Mouse (Mus musculus) spleen, adult 12 weeks (tissue): Measurements from ENCODE around the gene Cadm1.

Experiments used
- DNase-seq: peaks from one replicate; pipeline ENCODE4 v3.0.0; 2022; ENCODE audit warnings: low spot score

Cadm1 gene

DNA sequence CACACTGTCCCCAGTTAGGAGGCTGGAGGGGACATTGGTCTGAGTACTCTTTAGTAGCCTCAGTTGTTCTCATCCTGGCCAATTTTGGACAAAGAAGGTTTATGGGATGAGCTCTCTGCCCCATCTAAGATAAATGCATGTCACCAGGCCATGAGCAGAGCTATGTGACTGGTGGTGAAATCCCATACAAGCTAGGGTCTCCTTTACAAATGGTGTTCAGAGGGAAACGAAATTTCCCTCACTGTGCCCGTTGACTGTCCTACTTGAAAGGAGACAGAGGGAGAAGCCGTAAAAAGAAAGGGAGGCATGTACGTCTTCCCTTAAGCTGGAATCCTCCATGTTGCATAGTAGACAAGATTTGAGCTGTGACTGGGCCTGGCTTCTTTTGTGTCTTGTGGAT, 272.6 kb downstream of the Cadm1 start:
- no peak for DNase-seq

DNA sequence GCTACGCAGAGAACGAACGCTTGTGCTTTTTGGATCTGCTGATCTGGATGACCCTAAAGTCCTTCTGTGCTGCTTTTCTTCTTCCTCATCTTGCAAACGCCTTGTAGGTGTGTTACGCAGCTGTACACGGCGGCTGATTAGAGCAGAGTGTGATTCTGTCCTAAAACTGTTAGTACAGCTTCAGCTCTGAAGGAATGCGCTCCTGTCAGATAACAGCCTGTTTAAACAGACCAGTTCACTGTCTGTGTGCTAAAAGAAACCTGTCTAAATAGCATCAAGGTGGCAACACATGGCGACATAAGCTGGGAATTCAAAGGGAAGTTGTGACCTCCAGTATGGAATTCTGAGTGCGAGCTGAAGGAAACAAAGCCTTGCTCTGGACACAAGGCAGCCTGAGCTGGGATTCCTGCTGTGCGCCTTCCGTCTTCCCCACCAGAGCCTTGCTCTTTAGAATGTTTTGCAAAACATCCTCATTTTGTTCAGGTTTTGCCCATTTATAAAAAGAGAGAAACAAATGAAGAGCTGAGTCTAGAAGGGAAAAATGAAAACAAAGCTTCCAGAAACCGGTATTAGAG, 273.6 kb downstream of the Cadm1 start:
- no peak for DNase-seq

DNA sequence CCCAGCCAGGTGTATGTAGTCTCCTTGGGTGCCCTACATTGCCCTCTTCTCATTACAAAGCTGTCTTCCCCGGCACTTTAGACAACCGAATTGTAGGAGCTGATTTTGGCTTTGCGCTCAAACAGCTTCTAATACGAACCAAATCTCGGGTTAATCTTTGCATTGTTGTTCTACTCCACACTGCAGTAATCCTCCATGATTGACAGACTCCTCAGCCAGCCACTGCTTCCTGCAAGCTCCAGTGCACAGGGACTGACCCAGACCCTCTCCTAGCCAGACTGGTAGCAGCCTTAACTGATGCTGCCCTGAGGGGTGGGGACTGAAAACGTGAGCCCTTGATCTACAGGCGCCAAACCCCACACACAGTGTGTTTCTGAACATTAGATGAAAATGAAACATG, 275.7 kb downstream of the Cadm1 start:
- DNase-seq = no peak

DNA sequence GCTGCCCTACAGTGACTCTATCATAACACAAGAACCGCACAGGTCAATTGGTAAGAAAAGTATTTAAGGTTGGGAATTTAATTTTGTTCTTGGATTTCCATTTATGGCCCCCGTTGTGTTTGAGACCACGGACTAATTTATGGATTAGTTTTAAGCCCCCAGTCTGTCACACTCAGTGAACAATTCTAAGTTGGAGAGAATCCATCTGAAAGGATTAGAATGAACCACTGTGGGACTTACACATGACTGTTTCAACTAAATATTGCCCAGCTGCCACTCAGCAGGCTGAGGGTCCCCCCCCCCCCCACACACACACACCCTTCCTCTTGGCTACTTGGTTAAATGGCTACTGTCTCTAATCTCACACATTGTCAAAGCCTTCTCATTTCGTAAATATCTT, 295.7 kb downstream of the Cadm1 start:
- DNase-seq = no peak

DNA sequence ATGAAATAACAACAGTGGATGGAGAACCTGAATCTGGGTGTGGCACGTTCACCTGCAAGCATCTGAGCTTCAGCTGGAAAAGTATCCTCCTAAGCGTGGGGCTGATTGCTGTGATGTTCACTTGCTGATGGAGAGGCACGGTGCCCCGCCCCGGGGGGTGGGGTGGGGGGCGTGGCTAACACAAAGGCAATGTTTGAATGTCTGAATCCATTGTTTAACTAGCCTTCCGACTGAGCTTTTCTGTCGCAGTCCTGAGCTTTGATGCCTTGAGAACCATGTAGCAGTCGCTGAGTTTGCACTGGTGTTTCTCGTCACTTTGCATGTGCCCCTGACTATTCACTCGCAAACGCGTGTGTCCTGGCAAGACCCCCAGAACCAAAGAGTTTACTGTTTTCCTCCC, 298.8 kb downstream of the Cadm1 start:
- DNase-seq = no peak

DNA sequence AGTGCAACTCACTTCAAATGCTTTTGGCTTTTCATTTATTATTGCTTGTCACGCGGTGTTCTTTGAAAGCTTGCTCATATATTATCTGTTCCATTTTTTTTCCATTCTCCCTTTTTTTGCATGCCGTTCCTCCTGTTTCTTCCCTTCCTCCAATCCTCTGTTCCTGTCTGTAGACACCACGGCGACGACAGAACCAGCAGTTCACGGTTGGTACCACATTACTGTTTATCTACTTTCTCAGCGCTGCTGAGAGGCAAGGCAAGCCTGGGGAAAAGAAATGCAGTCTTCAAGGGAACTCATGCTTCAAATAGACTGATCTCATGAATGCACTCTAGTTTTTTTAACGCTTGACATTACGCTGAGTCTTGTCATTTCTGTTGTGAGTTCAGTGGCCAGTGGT, 299.2 kb downstream of the Cadm1 start:
- no peak for DNase-seq

DNA sequence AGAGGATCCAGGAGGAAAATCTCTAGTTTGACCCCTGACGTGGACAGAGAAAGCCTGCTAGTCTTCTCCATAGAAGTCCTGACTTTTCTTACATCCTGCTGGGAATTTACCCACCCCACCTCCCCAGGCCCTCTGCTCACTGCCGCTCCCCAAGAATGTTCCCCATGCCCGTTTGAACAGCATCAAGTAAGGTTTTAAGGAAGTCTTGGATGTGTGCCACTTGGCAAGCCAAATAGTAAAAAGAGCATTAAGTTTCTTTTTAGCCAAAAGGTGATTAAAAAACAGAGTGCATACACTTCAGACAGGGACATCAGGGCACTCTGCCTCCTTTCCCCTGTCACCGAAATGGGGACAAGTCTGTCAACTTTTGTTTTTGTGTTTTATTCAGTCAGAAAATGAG, 299.9 kb downstream of the Cadm1 start:
- DNase-seq = no peak

DNA sequence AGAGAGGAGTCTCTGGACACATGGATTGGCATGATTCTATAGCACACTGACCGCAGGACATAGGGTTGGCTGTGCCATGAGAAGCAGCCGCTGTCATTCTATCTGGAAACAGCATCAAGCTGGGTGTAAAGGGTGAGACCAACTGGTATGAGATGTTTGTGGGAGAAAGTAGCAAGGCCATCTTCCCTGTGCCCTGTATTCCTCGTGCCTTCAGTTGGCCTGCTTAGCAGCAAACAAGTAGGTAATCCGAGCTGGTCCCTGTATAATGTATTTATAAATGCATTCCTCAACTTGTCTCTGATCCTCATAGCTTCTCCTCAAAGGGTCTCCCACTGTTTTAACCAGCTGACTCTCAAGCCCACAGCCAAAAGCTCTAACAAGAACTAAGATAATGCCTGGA, 301.4 kb downstream of the Cadm1 start:
- no peak for DNase-seq

DNA sequence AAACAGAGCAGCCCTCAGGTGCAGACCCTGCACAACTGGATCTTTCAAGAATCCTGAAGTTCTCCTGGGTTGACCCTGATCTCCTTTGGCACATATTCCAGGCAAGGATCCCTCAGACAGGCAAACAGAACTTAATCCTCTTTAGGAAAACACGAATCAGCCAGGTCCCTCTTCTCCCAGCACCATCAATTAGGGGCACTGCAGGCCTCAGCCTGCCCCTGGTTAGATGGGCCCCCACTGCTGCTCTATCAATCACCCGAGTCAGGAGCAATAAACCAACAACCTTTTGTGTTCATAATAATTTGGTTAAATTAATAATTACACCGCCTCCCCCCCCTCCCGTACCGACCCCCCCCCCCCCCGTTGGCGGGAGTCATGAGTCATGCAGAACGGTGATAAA, 308.2 kb downstream of the Cadm1 start:
- no peak for DNase-seq

DNA sequence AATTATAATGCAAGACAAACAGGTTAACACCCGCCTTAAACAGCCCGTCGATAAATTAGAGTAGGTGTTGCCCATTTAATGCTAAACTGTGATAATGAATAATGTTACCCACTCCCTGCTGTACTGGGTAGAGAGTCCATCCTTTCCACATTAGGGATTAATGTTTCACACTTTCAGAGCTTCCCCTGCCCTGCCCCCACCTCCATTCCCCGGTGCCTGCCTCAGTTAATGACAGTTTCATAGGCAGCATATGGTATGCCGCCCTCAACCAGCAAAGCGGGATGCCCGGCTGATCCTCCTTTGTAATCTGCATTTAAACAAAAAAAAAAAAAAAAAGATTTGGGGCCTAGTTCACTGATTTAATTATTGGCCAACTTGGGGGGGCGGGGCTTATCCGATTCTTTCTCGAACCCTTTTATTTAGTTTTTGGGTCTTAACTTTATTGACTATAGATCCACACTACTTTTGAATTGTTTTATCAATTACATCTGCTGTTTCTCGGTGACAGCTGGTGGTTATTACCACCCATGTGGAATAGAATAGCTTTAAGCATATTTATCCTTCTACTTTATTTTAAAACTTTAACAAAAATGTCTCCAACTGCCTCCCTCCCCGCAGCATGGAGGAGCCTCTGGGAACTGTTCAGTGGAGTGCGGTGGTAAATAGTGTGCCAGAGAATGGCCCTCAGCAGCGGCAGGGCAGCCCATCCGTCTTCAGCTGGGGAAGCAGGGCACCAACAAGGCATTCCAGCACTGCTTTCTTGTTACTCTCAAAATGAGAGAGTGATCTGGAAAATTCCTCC, 309.1 kb downstream of the Cadm1 start:
- DNase-seq = no peak

DNA sequence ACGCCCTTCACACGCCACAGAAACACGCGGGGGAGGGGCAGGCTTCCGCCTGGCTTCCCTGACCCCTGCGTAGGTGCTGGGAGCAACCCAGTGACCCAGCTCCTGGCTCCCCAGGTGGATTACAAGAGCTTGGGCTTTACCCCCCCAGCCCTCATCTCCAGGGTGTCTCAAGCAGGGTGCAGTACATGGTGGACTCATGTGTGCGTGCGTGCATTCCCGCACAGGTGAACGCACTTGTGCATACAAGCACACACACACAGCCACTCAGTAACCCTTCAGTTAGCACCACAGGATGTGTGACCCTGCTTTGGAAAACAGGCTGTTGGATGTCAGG, 309.7 kb downstream of the Cadm1 start:
- no peak for DNase-seq

DNA sequence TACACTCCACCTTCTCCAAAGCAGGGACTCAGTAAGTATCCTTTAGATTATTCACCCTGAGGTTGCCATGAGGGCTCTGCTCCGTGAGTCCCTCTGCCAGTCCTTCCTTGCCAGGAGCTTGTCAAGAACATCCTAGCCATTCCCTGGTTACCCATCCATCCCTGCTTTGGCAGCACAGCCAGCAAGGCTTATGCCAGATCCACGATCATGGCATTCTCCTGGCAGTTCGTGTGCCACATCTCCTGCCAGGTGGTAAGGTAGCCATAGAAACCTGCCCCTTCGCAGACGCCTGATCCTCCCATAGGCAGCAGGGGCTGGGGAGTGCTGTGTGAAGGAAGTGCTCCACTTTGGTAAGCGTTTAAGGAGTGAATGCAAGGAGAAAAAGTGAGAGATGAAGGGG, 313.4 kb downstream of the Cadm1 start:
- DNase-seq = no peak

DNA sequence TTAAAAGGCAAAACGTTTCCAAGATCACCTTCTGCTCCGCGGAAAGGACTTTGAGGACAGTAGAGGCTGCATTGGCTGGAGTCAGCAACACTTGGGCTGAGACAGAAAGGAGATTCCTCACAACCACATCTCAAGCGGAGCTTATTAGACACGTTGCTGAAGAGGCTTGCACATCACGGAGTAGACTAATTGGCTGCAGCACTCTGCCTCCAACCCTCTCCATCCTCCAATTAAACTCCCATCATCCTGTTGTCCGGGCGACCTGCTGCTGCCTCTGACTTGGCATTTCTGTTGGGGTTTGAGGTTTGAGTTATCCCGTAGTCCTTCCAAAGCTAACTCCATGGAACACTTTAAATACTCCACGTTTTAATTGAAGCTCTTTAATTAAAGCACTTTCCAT, 316.3 kb downstream of the Cadm1 start:
- no peak for DNase-seq

DNA sequence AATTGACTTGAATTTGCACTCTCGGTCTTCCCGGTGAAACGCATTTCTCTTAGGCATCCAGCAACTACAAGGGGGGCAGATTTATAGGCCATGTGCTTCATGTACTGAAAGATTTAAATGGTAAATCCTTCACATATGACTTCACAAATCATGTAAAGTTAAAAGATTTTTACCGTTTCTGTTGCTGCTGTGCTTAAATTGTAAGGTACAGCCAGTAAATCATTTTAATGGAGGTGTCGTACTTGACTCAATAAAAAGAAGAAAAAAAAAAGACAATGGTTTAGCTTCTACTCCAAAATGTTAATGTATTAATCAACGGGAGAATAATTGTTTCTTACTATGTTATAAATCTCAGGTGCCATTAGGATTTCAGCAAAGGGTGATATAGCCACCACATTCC, 317.0 kb downstream of the Cadm1 start:
- no peak for DNase-seq

DNA sequence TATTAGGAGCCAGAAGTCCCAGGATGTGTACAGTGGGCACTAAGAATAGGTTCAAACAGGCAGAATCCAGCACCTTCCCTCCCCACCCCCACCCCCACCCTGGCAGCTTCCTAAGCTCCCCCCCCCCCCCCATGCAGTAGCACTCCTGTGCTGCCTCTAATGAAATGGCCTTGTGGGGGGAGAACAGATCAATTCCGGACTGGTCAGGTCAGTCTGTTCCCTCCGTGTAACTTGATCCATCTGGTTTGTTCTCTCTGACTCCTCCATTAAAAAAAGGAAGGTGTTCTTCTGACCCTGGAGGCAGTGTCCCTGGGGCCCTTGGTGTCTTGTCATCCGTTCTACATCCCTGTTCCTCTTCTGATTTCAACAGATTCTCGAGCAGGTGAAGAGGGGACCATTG, 317.8 kb downstream of the Cadm1 start:
- no peak for DNase-seq

DNA sequence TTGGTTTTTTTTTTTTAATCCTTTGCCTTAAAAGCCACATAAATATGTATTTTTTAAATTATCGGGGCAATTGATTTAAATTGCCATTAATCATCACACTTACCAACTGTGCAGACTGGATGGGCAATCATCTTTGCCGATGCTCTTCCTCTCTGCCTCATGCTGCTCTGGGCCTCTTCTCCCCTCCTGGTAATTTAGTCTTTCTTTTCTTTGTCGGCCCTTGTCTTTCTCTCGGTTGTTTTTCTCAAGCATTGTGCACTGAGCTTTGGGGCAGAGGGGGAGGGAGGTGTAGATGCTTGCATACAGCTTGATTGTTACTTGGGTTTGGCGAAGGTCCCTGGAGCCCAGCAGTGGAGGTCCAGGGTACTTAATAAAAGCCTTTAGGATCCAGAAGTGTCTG, 318.8 kb downstream of the Cadm1 start:
- DNase-seq = no peak

DNA sequence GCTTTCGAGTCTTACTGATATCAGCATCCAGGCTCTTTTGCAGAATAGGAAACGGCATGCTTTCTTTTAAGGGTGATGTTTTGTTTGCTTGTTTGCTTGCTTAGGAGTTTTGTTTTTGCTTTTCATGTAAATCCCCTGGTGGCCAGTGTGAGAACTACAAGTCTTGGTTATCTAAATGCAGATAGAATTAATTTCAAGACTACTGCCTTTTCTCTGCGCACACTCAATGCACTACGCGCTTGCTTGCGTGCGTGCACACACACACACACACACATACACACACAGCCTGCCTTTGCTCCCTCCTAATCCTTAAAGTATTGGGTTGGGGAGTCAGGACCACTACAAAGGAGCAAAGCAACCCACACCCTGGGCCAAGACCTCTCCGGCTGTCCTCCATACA, 326.3 kb downstream of the Cadm1 start:
- no peak for DNase-seq

DNA sequence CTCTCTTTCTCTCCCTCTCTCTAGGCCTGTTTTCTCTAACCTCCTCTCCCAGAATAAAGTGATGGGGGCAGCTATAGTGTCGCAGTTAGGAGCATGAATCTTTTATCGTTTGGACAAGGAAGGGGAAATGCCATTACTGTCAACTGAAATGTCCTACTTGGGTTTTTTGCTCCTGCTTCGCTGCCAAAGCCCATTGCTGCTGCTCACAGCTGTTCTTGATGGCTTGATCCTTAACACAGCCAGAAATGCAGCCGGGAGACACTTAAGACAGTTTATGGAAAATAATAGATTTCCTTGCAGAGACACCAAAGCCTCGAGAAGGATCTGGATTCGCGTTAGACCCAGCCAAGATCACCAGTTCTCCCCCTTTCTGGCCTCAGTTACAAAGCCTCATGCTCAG, 327.3 kb downstream of the Cadm1 start:
- no peak for DNase-seq

DNA sequence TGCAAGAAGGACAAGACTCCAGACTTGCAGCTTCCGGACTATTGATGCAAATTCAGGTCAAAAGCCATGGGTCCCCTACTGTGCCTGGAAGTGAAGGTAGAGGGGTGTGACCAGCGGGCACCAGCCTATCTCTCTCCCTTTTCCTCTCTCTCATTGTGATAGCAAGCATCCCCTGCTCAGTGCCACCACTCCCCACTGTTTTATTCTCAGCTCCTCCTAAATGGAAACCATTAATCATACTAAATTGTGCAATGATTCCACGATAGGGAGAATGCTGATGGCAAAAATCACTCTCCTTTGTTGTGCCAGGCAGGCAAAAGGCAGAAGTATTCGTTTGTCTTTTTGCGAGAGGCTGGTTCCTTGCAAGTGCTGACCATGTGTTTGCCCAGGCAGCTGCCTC, 328.2 kb downstream of the Cadm1 start:
- no peak for DNase-seq

DNA sequence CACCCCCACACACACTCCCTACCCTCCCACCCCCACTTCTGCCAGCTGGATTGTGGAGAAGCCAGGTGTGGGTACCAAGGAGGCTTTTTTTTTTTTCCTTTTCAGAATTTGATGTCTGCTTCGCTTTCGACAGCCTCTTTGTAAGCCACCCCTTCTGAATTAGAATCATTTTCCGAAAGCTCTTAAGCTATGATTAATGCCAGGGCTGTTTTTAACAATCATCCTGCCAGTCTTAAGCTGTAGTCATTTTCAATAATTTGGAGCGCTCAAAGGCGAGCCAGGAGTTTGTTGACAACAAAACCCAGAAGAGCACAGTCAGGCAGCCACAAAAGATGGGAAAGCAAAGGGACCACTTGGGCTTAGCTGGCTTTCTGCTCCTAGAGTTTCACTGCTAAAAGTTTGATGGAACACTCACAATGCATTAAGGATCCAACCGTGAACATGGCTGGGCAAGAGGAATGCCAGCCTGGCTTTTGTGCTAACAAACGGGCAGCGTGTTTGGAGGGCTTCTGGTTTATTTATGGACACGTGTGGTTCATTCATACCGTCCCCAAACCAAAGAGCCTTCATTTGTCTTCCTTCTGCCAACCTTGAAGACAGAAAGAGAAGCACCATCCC, 328.9 kb downstream of the Cadm1 start:
- DNase-seq = no peak

DNA sequence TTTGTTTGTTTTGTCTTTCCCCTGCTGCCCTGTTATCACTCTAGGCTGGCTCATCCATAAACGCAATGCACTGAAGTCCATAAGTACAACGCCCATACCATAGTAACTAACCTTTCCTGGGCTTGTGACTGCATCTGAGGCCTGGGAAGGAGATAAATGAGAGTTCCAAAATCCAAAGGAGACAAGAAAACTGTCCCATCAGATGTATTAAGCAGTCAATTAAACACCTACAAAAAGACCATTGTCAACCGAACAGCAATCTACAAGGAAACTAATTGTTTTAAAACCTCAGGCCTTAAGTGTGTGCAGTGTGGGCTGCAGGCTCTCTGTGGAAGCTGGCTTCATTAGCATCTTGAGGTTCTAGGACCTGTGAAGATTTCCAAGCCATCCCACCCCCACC, 331.0 kb downstream of the Cadm1 start:
- no peak for DNase-seq

DNA sequence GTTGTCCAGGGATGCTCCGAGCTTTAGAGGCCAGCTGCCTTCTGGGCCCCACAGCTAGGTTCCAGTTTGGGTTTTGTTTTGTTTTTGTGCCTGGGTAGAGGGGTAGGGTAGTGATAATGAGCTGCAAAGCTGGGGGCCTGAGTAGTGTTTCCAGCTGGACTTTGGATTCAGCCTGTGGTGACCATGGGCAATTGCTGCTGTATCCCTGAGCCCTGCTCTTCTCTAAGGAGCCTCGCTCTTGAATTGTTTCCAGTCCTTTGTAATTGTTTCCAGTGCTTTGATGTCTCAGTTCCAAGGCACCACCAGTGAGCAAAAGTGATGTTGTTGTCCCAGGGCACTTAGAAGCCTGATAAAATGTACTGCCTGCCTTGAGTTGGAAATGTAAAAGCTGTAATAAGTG, 331.8 kb downstream of the Cadm1 start:
- DNase-seq = no peak

DNA sequence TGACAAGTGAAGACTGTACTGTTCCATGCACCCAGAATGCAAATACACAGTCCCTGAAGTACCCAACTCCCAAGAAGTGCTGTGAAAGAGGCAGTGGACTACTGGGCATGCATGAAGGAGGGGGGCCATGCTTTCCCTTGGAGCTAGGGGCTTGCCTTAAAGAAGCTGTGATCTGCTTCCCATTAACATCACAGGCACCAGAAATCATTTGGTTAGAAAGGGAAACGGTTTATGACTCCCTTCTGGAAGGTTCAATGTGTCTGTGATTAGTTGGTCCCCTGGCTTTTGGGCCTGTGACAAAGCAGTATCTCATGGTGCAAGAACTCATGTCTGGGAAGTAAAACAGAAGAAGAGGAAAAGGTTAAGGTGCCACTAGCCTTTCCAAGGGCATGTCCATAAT, 336.0 kb downstream of the Cadm1 start:
- no peak for DNase-seq

DNA sequence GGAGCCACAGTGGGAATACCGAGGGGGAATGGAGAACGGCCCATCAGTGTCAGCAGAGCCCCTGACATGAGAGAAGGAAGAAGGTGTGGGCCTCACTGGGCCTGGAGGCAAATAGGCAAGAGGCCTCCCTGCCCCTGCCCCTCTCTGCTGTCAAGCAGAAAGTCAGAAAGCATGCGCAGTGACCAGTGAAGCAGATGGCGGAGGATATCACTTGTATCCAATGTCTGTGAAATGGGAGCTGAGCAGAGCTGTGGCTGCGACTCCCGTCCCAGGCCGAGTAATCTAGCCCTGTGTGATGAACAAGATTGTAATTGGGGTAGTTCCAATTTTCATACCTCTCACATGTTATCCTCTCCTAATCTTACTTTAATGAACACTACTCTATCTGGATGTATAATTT, 337.5 kb downstream of the Cadm1 start:
- DNase-seq = no peak
